ENCODE assay signal across 21 mouse cellular contexts in the genomic region with DNA sequence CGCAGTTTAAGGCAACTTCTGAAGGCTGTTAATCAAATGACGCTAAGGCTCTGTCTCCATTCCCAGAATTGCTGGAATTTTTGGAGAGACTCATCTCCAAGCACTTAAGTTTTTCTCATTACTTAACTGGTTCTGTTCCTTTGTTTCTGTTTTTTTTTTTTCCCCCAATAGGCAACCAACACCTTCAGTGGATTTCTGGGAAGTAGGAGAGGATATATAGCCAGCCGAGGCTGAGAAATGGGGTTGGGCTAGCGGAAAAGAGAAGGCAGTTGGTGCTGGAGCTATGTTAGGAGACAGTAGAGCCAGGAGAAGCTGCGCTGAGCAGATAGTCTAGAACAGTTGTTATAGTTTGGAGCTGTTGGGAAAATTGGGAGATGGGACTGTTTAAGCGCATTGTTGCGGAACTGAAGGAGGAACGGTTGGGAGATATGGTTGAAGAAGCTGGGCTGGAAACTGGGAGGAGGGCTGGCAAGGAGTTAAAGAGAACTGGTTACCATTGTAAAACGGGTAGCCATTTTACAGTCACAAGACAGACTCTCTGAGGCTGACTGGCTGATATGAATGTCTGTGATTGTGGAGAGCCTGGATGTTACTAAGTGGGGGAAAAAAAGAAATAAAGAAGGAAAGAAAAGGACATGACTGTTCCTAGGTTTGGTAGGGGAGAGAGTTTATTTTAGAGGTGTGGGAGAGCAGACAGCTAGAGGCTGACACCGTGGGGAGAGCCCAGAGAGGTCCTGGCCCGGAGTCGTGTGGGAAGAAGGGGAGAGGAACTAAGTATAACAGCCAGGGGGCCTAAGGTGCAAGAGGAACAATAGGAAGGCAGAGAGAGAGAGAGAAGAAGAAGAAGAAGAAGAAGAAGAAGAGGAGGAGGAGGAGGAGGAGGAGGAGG. TPM values are rescaled to one million over a fixed set of nuclear protein-coding genes. Genes with fewer than 3 reads are reported as not detected.
DNase-seq lines count a peak whose midpoint lies in the region; ATAC-seq and TF ChIP-seq lines count a peak whose summit lies in the region.
"Had no signal": no experiment of that assay in that cellular context is flagged by ENCODE, and none has a peak within 500 bp of the region (broad histone marks: within the 10 kb centered on the region; RNA-seq: fewer than 3 reads in every experiment).

No protein-coding gene starts in this region.

- no peaks in the 10 kb centered on the region for H3K36me3 ChIP-seq in kidney, embryonic 14.5 days (ENCODE audit: control insufficient read depth, insufficient read depth, low read length)
- H3K36me3 ChIP-seq in lung, postnatal 0 days (ENCODE audit: insufficient read depth, low read length), result no peaks in the 10 kb centered on the region
- H3K36me3 ChIP-seq: embryonic facial prominence, embryonic 13.5 days; hindbrain, embryonic 13.5 days; liver, embryonic 12.5 days; neural tube, embryonic 13.5 days had no signal

- WGBS in kidney, embryonic 14.5 days, result 51% methylated on average over 12 of the region's 12 CpGs
- 50% methylated on average over 12 of the region's 12 CpGs for WGBS in lung, postnatal 0 days

- H3K27ac ChIP-seq in kidney, embryonic 14.5 days (ENCODE audit: low read depth, low read length), result 0 out of 2 replicates have a peak overlapping the region, but pooled peaks have one; percentile 51
- H3K27ac ChIP-seq in lung, postnatal 0 days (ENCODE audit: low read length), result no peak overlapping the region
- H3K27ac ChIP-seq: embryonic facial prominence, embryonic 13.5 days; hindbrain, embryonic 13.5 days; liver, embryonic 12.5 days; neural tube, embryonic 13.5 days had no signal

- TF ChIP-seq EP300 in lung, postnatal 0 days (IDR thresholded peaks at IDR 0.05), result no peak

- no peak for ATAC-seq in kidney, embryonic 14.5 days (ENCODE audit: low FRiP score, low TSS enrichment)
- no peak for ATAC-seq in lung, postnatal 0 days
- ATAC-seq: activated CD4-positive, CD25-positive, alpha-beta regulatory T cell, adult 4 months; forebrain, embryonic 14.5 days; inflammation-experienced regulatory T-cells, adult 6 months; liver, embryonic 12.5 days had no signal

- no peak overlapping the region for H3K9ac ChIP-seq in kidney, embryonic 14.5 days (ENCODE audit: low read depth, low read length)
- H3K9ac ChIP-seq in lung, postnatal 0 days (replicated peaks; ENCODE audit: low read depth), result no peak overlapping the region
- H3K9ac ChIP-seq: embryonic facial prominence, embryonic 13.5 days; hindbrain, embryonic 13.5 days; liver, embryonic 12.5 days; neural tube, embryonic 13.5 days had no signal

- no peak overlapping the region for H3K4me3 ChIP-seq in kidney, embryonic 14.5 days (ENCODE audit: low read length)
- H3K4me3 ChIP-seq in lung, postnatal 0 days (ENCODE audit: low read depth, low read length), result no peak overlapping the region
- H3K4me3 ChIP-seq: embryonic facial prominence, embryonic 13.5 days; hindbrain, embryonic 13.5 days; liver, embryonic 12.5 days; megakaryocyte, embryonic 14.5 days; neural tube, embryonic 13.5 days had no signal

- no peaks in the 10 kb centered on the region for H3K27me3 ChIP-seq in kidney, embryonic 14.5 days (ENCODE audit: control insufficient read depth, insufficient read depth, low read length)
- H3K27me3 ChIP-seq in lung, postnatal 0 days (replicated peaks; ENCODE audit: insufficient read depth, low read length), result no peaks in the 10 kb centered on the region
- H3K27me3 ChIP-seq: embryonic facial prominence, embryonic 13.5 days; hindbrain, embryonic 13.5 days; liver, embryonic 12.5 days; megakaryocyte, embryonic 14.5 days; neural tube, embryonic 13.5 days had no signal

- H3K4me1 ChIP-seq in kidney, embryonic 14.5 days (ENCODE audit: control insufficient read depth, insufficient read depth, low read length), result no peaks in the 10 kb centered on the region
- no peaks in the 10 kb centered on the region for H3K4me1 ChIP-seq in lung, postnatal 0 days (ENCODE audit: insufficient read depth, low read depth, low read length)
- H3K4me1 ChIP-seq: embryonic facial prominence, embryonic 13.5 days; hindbrain, embryonic 13.5 days had no signal

- intact Hi-C loops in heart, postnatal 36 days (cut with DNase I), result no loop called here

- TF ChIP-seq CTCF in lung, postnatal 0 days (IDR thresholded peaks at IDR 0.05), result peak; percentile 7; the same call in 1 of the 2 replicates

- no peak overlapping the region for H3K4me2 ChIP-seq in kidney, embryonic 14.5 days (replicated peaks; ENCODE audit: low read depth, low read length)
- no peak overlapping the region for H3K4me2 ChIP-seq in lung, postnatal 0 days (replicated peaks; ENCODE audit: low read depth, low read length)
- H3K4me2 ChIP-seq: embryonic facial prominence, embryonic 13.5 days; hindbrain, embryonic 13.5 days; liver, embryonic 12.5 days; neural tube, embryonic 13.5 days had no signal

- peak; percentile 72 for DNase-seq in heart, adult 11 months
- DNase-seq in heart, postnatal 36 days, result no peak
- DNase-seq in kidney, postnatal 10 days, result no peak
- DNase-seq in lung, postnatal 0 days (ENCODE audit: low spot score), result no peak
- DNase-seq in lung, postnatal 14 days, result no peak
- DNase-seq in right cerebral cortex, postnatal 4 days, result no peak
- DNase-seq: adrenal gland, postnatal 10 days; cerebellum, adult 9-11 months; lung, postnatal 10 days; midbrain, embryonic 14.5 days; right cerebral cortex, adult 18-20 months; thymus, postnatal 36 days had no signal

- peaks cover 4% of the 10 kb centered on the region; the same call in 1 of the 2 replicates for H3K9me3 ChIP-seq in kidney, embryonic 14.5 days (ENCODE audit: control insufficient read depth, low read length)
- no peaks in the 10 kb centered on the region for H3K9me3 ChIP-seq in lung, postnatal 0 days (ENCODE audit: low read length)

RNA-seq across cellular contexts. Expression of gene Zfp280b, which starts 5.1 kb away (rescaled TPM):
- total RNA-seq in heart, postnatal 36 days (2021), result 1 to 10 TPM; 6.9 to 8.0 TPM
- 16.7 and 24.9 TPM in 2 replicates for polyA plus RNA-seq in kidney, embryonic 14.5 days (2014; fragmentation: Nextera tagmentation; extraction: Ambion mirVana)
- polyA plus RNA-seq in lung, postnatal 0 days (2015; fragmentation: Nextera tagmentation; extraction: Ambion mirVana), result 8.8 and 9.4 TPM in 2 replicates
